Mouse (Mus musculus): ENCODE measurements around the gene 1700123O20Rik.
A peak's percentile ranks its signal among the peaks of the same experiment; 100 is the strongest.

Gene 1700123O20Rik

GRCm38 (mm10) chr14:54678657-54679304 is 7.2 kb upstream of the 1700123O20Rik start:
- no peak for DNase-seq (ENCODE audit: low spot score)

DNA sequence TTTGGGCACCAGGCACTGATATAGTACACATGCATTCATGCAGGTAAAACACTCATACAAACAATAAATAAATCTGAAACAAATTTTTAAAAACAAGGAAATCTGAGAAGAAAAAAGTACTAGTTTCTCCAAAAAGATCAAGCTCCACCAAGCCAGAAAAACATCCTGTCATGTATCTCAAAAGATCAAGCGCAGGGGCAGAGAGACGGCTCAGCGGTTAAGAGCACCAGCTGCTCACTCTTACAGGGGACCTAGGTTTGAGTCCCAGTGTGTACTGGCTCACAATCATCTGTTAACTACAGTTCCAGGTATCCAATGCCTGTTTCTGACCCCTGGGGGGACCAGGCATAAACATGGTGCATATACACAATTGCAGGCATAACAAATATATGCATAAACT is 3.6 kb upstream of the 1700123O20Rik start:
- DNase-seq (ENCODE audit: low spot score) = no peak

GRCm38 (mm10) chr14:54685471-54685870 is 545 bp upstream of the 1700123O20Rik start:
- no peak for DNase-seq (ENCODE audit: low spot score)

- peak; percentile 99 for DNase-seq (ENCODE audit: low spot score)
These were observed 617 bp downstream of the 1700123O20Rik start, which contains the start of gene Acin1 for GRCm38 (mm10) chr14:54686522-54687143. Gene Acin1 (minus strand): TSS chr14:54686931.

- peak; percentile 23 for DNase-seq (ENCODE audit: low spot score)
These were observed 1.2 kb downstream of the 1700123O20Rik start for GRCm38 (mm10) chr14:54687251-54687650.

DNA sequence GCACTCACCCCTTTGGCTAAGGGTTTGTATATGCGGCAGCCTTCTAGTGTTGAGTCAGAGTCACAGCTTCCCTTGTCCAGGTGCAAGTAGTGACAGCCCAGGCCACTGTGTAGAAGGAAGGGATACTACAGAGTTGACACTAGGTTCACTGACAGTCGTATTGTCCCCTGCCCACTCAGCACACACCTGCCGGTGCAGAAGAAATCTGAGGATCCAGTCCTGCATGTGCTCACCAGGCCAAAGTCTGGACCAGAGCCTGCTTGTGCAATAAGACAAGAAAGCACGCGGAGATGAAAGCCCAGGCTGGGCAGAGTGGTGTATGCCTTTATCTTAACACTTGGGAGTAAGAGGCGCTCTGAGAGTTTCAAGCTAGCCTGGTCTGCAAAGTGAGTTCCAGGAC is 9.0 kb downstream of the 1700123O20Rik start:
- DNase-seq (ENCODE audit: low spot score) = no peak

- no peak for DNase-seq (ENCODE audit: low spot score)
These were observed 10.7 kb downstream of the 1700123O20Rik start for GRCm38 (mm10) chr14:54696752-54697151.

GRCm38 (mm10) chr14:54698733-54699132 is 12.7 kb downstream of the 1700123O20Rik start, which contains the start of gene Gm29776:
Gene Gm29776 (minus strand): TSS chr14:54698833.
- no peak for DNase-seq (ENCODE audit: low spot score)

- no peak for DNase-seq (ENCODE audit: low spot score)
These were observed 13.6 kb downstream of the 1700123O20Rik start for GRCm38 (mm10) chr14:54699586-54699985.

- peak; percentile 72 for DNase-seq (ENCODE audit: low spot score)
These were observed 15.3 kb downstream of the 1700123O20Rik start for GRCm38 (mm10) chr14:54701298-54701697.

- no peak for DNase-seq (ENCODE audit: low spot score)
These were observed 17.2 kb downstream of the 1700123O20Rik start for GRCm38 (mm10) chr14:54703207-54703606.

GRCm38 (mm10) chr14:54705844-54706243 is 19.8 kb downstream of the 1700123O20Rik start:
- DNase-seq (ENCODE audit: low spot score) = peak; percentile 94

GRCm38 (mm10) chr14:54706589-54707320 is 20.7 kb downstream of the 1700123O20Rik start:
- no peak for DNase-seq (ENCODE audit: low spot score)

DNA sequence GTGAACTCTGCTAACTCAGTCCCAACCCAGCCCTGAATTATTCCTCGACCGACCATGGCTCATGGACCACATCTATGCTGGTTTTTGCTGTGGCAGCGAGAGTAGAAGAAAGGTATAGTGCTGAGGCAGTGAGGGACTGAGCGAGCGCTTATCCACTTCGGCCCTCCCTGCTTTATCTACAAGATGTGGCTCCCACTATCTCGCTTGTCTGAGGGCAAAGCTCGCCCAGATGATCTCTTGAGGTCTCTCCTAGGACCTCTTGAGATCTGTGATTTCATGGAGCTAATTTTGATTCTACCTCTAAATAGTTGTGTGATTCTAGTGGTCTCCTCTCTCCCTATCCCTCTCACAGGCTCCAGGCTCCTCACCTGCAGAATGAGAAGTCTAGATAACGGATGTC is 23.0 kb downstream of the 1700123O20Rik start:
- DNase-seq (ENCODE audit: low spot score) = no peak

DNA sequence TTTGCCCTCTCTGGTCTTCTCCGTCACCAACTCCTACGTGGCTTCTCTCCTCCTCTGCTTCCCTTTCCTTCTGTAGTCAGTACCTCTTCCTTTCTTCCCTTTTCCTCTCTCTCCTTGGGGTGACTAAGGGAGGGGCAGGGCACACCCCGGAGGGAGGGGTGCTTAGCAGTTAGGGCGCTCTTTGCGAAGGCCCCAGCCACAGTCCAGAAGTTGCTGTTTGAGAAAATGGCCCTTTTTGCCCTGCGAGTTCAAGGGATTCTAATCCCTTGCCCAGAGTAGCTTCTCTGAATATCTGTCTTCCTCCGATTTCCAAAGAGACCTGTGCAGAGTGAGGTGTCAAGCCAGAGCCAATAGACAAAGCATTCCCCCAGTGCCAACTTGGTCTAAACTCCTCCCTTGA is 26.1 kb downstream of the 1700123O20Rik start, which contains the start of gene Cebpe:
Gene Cebpe, minus strand, starts transcription at position 101 of the 400 bp plus-strand sequence.
- no peak for DNase-seq (ENCODE audit: low spot score)

DNA sequence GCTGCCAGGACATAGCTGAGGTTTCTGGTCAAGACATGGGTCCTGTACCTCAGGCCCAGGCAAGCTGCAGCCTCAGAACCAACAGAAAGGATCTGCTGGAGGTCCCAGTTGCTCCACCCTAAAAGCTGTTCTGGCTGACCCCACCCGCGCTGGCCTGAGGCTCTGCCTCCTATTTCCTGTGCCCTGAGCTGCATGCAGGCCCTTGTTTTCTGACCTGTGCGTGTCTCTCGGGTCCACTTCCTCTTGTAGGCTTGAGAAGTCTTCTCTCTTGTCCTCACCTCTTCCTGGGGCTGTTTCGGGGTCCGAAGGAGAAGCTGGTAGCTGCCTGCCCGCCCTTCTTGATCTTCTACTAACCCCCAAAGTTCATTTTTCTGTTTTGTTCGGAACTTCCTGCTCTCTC is 26.8 kb downstream of the 1700123O20Rik start:
- DNase-seq (ENCODE audit: low spot score) = no peak

DNA sequence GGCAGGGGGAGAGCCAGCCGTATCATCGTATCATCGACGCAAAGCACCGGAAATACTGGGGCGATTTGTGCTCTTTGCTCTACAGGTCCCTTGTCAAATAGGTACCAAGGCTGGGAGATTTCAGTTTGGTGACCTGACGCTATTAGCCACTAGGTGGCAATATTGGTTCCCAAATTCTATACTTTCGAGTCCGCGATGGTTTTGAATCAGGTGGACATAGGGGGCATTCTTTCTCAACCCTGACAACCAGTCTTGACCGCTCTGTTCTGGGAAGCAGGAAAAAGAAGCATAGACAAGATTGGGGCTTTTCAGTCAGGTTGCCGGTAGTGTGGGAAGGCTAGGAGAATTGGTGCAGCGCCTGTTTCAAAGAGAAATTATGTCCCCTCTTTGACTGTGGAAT is 28.1 kb downstream of the 1700123O20Rik start:
- DNase-seq (ENCODE audit: low spot score) = peak; percentile 86

DNA sequence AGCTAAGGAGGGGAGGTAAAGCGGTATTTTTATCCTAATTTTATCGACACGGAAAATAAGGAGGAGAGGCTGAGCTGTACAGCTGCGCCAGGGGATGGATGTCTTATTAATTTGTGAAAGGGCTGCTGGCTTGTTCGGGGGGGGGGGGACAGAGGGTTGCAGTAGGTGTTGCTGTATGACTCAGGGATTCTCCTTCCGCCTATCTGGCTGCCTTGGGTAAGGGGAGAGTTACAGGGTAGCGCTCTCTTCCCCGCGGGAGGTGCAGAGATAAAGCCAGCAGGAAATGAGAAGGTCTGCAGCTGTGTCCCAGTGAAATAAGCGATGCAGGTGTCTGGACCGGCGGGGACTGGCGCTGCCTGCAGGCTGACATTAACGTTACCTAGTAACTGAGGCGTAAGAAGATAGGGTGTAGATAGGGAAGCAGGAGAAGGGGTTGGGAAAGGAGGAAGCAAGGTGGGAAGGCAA is 28.6 kb downstream of the 1700123O20Rik start:
- DNase-seq (ENCODE audit: low spot score) = no peak

- no peak for DNase-seq (ENCODE audit: low spot score)
These were observed 29.4 kb downstream of the 1700123O20Rik start for GRCm38 (mm10) chr14:54715402-54715801.

- DNase-seq (ENCODE audit: low spot score) = no peak
These were observed 34.0 kb downstream of the 1700123O20Rik start for GRCm38 (mm10) chr14:54720041-54720440.

DNA sequence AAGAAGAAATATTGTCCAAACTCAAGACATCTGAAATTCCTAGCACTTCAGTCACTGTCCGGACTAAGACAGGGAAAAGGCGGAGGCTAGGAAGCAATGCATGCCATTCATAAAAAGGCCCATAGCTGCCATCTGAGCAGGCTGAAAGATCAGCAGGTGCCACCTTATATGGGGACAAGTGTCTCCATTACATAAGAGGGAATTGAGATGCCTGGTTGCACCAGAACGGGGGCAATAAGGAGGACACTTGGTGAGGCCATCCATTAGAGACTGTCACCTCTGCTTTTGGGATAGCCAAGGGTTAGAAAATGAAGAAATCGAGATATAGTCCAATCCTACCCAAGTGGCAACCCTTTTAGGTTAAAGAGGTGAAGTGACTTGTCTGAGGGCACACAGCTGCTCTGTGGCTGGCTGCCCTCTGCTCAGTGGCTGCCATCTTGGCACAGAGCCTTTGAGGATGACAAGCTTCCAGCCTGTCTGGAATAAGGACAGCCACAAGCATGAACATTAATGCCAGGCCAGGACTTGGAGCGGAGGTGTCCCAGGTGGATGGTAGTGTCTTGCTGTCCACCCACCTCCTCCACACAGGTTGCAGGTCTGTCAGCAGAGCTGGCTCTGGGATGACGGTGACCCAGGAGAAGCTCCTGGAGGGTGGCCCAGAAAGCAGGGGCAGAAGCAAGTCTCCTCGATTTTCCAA is 34.8 kb downstream of the 1700123O20Rik start:
- DNase-seq (ENCODE audit: low spot score) = no peak

- DNase-seq (ENCODE audit: low spot score) = no peak
These were observed 35.7 kb downstream of the 1700123O20Rik start for GRCm38 (mm10) chr14:54721711-54722110.

Measured in c-Kit-positive CD71-positive TER-119-positive erythroid progenitor cells, embryonic 14.5 days (primary cell).